Mouse (Mus musculus) cerebellum, adult 2 months (tissue): ENCODE data around the gene Fbxl22.

ENCODE experiments used
- CTCF ChIP-seq: fragments of 200-500 bp; IDR thresholded peaks from 2 replicates; pipeline ENCODE4 v1.5.1; 2011; ENCODE audit warnings: low read depth, mild to moderate bottlenecking, control low read depth, low read length, moderate library complexity, borderline replicate concordance; ENCODE audit not compliant: insufficient read depth
- POLR2A ChIP-seq: fragments of 200-500 bp; IDR thresholded peaks from 2 replicates; pipeline ENCODE4 v1.6.1; 2011; ENCODE audit warnings: low read length, control low read depth, borderline replicate concordance; ENCODE audit not compliant: insufficient read depth

DNA sequence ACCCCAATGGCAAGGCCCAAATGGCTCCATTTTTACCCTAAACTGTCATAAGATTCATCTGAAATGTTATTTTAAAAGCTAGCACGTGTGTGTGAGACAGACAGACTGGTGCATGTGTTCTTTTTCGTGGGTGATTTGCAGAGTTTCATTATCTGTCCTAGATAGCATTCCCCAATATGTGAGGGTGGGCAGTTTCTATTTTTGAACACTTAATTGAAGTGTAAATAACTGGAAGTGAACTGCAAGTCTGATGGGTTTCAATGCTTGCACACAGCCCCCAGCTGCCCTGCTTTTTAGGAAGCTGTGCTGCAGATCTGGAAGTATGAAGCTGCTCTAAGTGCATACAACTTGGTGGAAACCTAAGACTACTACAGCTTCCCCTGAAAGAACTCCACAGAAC is 722 bp upstream of the Fbxl22 start:
- TF ChIP-seq POLR2A = no peak
- no peak for TF ChIP-seq CTCF
